Mouse (Mus musculus): ENCODE results near the gene Rapgefl1.

DNA sequence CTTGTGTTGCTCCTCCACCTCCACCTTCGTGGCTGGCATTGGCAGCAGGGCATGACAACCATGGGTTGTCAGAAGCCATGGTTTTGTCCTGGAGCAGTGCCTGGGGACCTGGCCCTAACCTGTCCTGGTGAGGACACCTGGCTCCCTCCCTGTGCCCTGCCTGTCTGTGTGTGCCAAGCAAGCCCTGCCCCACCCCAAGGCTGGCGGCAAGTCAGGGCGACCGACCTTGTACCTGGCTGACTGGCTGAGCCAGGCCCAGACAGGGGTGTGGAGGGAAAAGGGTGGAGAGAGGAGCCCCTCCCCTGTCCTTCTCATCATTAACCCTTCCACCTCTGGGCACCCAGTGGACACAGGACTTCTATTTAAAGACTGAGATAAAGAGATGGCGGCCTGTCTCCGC, 2.8 kb downstream of the Rapgefl1 start:
- TF ChIP-seq CTCF (conservative IDR thresholded peaks at IDR 0.05; ENCODE audit: low read length) (no peak), NANOG (IDR thresholded peaks at IDR 0.05; ENCODE audit: borderline replicate concordance, low read length) (no peak)
